Mouse (Mus musculus) G1E-ER4 (cell line): ENCODE data around the gene Lsm14a. TPM values are rescaled to one million over a fixed set of nuclear protein-coding genes. Genes with fewer than 3 reads are reported as not detected.

ENCODE experiments used
- GATA1 ChIP-seq: IDR thresholded peaks from one replicate; pipeline ENCODE4 v1.8.0; 2012; ENCODE audit warnings: low read length, inconsistent platforms
- polyA plus RNA-seq: library from polyadenylated mRNA; stranded (reverse); fragments of >175 nt; gene quantifications from 2 replicates; pipeline ENCODE4 v1.2.3, GENCODE M21; 2012

Lsm14a gene
- polyA plus RNA-seq, 1 experiment: 72.4 TPM

GRCm38 (mm10) chr7:34338445-34339163 is 54.5 kb downstream of the Lsm14a start:
- TF ChIP-seq GATA1: no peak

GRCm38 (mm10) chr7:34337268-34337667 is 55.8 kb downstream of the Lsm14a start:
- TF ChIP-seq GATA1: no peak

- TF ChIP-seq GATA1: no peak
These were observed 65.6 kb downstream of the Lsm14a start for GRCm38 (mm10) chr7:34327493-34327892.

- TF ChIP-seq GATA1: no peak
These were observed 68.3 kb downstream of the Lsm14a start for GRCm38 (mm10) chr7:34324857-34325256.

- TF ChIP-seq GATA1: no peak
These were observed 69.1 kb downstream of the Lsm14a start for GRCm38 (mm10) chr7:34324005-34324404.

GRCm38 (mm10) chr7:34323351-34323750 is 69.8 kb downstream of the Lsm14a start:
- no peak for TF ChIP-seq GATA1

- no peak for TF ChIP-seq GATA1
These were observed 71.2 kb downstream of the Lsm14a start for GRCm38 (mm10) chr7:34321958-34322357.

GRCm38 (mm10) chr7:34321119-34321518 is 72.0 kb downstream of the Lsm14a start:
- TF ChIP-seq GATA1: no peak

- TF ChIP-seq GATA1: no peak
These were observed 73.2 kb downstream of the Lsm14a start for GRCm38 (mm10) chr7:34319957-34320356.

- no peak for TF ChIP-seq GATA1
These were observed 74.0 kb downstream of the Lsm14a start for GRCm38 (mm10) chr7:34319123-34319522.

GRCm38 (mm10) chr7:34317901-34318476 is 75.1 kb downstream of the Lsm14a start:
- TF ChIP-seq GATA1: no peak

GRCm38 (mm10) chr7:34313443-34313875 is 79.7 kb downstream of the Lsm14a start, which contains the start of gene 4931406P16Rik:
Gene 4931406P16Rik (minus strand): TSS chr7:34313551.
- TF ChIP-seq GATA1: no peak

GRCm38 (mm10) chr7:34312786-34313442 is 80.2 kb downstream of the Lsm14a start:
- TF ChIP-seq GATA1: no peak

- TF ChIP-seq GATA1: no peak
These were observed 83.8 kb downstream of the Lsm14a start for GRCm38 (mm10) chr7:34309186-34309764.

- TF ChIP-seq GATA1: no peak
These were observed 84.5 kb downstream of the Lsm14a start for GRCm38 (mm10) chr7:34308586-34308985.

GRCm38 (mm10) chr7:34305454-34305853 is 87.7 kb downstream of the Lsm14a start:
- TF ChIP-seq GATA1: no peak
